Mouse (Mus musculus) large intestine, adult 2 months (tissue): ENCODE results near the gene Mab21l1. TPM values are rescaled to one million over a fixed set of nuclear protein-coding genes. Genes with fewer than 3 reads are reported as not detected.

Source experiments
- DNase-seq: peaks from one replicate; pipeline ENCODE4 v3.0.0-alpha.2; 2012; ENCODE audit warnings: low read depth, low spot score
- WGBS: fragments of 180-500 bp; shearing (Covaris S2); methylation state at CpG from one replicate; pipeline ENCODE4 v1.1.7; 2018; 5-methylcytosine and 5-hydroxymethylcytosine counted together
- polyA plus RNA-seq: library from polyadenylated mRNA; depleted of rRNA; stranded (reverse); fragments of >200 nt; gene quantifications from 2 replicates; pipeline ENCODE4 v1.2.3, GENCODE M21; 2012

Gene Mab21l1
- polyA plus RNA-seq, 1 experiment, result 0.14 TPM

DNA sequence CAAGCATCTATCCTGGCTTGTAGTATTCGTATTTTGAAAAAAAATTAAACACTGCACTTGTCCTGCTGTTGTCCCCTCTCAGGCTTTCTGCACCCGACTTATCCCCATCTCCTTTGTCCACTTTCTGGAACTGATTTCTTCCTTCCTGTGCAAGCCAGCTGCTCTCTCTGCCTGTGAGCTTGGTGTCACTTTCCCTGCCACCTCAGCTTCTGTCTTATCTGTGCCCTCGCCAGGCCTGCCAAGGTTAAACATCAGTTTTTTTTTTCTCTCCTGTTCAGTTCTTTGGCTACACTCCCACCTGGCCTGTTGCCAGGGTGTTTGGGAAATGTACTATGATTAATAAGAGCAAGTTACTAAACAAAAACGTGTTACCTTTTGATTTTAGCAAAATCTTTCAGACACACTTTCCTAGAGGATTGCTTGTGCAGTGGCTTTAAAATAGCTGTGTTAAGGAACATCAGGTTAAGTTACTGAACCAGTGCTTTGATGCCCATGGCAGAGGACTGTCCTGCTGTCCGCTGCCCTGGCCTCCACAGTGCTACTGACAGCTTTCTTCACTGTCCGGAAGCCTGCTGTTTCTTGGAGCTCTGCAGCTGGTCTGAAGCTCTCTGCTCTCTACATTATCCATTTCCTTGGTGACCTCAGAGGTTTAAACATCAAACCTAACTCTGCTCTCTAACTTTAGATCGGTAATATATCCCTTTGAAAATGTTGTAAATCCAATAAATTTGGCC lies 11.7 kb downstream of the Mab21l1 start:
- DNase-seq, result no peak
- WGBS, result 50% methylated on average over 7 of the region's 7 CpGs

GRCm38 (mm10) chr3:55794768-55795167 lies 12.5 kb downstream of the Mab21l1 start:
- WGBS, result 59% methylated on average over 2 of the region's 2 CpGs
- DNase-seq, result no peak

DNA sequence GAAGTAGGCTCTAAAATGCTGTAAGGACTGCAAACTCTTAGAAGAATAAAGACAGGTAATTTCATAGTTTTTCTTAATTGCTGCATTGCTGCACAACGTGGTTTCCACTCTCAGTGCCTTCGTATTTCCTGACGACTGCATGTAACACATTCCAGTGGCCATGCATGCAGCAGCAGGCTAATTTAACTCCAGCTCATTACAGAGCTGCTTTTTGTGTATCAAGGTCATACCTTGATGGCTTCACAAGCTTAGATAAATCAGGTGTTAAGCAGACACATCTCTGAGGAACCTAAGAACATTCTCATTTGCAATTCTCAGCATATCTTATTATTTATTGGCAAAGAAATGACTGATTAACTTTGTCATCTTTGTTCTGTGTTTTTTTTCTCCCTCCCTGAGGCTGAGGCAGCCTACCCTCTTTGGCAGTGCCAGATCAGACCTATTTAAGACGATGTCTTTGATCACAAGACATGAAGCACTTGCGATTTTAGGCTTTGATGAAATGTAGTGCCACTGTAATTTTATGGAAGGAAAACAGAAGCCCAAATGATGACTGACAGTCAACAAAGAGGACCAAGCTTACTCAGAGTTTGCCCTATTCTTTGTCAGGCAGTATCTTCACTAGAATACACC lies 32.8 kb downstream of the Mab21l1 start:
- DNase-seq, result no peak
- 82% methylated on average over 5 of the region's 5 CpGs for WGBS

GRCm38 (mm10) chr3:55816096-55816495 lies 33.8 kb downstream of the Mab21l1 start:
- 70% methylated on average over 5 of the region's 5 CpGs for WGBS

DNA sequence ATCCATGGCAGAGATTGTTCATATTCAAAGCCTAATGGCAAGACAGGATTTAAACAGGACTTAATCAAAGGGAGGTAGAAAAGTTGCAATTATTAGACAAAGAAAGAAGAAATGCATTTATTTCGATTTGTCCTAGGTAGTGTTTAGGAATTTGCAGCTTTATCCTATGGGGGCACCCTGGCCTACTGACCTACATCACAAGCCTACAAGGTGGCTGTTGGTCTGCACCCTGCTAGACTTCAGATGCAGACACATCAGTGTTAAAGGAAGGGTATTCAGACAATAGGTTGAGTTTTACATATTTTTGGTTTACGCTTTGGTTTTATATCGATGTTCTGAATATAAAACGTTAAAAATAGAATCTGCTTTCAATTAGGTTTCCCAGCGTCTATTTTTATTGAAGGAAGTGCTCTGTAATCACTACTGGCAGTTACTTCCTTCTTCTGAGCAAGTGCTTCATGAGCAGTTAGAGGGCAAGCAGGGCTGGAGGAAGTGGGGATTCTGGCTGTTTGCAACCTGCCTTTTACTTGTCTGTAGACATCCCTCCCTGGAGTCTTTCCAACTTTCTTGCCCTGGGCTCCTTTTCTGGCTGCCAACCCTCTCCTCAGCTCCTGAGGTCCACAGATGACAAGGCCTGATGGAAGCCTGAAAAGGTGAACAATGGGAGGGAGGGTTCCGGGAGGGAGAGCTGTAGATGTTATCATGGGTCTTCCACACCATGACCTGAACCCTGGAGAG lies 34.5 kb downstream of the Mab21l1 start:
- WGBS, result 38% methylated on average over 6 of the region's 6 CpGs
- DNase-seq, result no peak

More at GRCm38 (mm10) chr3:55816096-55816495, 33.8 kb downstream of the Mab21l1 start:
- DNase-seq, result no peak

DNA sequence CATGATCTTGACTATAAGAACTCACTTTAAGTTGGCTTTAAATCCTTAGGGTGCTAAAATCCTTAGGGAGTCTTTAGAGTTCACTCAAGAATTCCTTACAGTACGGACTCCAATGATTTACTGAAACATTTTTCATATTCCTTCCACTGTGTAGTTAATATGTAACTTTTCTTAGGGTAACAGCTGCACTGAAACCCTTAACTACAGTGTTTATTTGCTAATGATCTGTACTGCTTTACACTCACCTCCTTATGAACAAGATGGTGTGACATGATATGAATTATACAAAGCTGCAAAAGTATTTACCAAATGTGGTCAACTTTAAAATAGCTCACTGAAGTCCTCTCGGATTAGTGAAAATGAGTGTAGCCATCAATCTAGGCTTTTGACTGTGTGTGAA lies 35.8 kb downstream of the Mab21l1 start:
- 30% methylated on average over 2 of the region's 2 CpGs for WGBS
- no peak for DNase-seq

DNA sequence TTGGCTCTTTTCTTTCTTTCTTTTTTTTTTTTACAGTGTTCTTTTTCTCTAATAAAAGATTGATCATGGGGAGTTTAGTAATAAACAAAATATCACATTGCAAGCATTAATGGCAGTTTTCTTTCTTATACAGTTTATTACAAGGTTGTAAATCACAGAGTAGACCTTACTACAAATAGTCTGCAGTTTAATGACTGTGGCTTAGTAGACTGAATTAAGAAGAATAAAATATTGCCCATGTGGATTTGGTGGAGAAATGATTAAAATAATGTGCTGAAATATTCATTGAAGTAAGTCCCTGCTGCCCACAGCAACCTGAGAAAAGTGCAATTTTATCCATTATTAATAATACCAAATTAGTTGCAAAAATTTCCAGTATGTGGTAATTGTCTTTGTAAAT lies 37.3 kb downstream of the Mab21l1 start:
- no peak for DNase-seq

- WGBS, result 77% methylated on average over 3 of the region's 3 CpGs
- no peak for DNase-seq
Observed at GRCm38 (mm10) chr3:55824864-55825263, 42.6 kb downstream of the Mab21l1 start.

DNA sequence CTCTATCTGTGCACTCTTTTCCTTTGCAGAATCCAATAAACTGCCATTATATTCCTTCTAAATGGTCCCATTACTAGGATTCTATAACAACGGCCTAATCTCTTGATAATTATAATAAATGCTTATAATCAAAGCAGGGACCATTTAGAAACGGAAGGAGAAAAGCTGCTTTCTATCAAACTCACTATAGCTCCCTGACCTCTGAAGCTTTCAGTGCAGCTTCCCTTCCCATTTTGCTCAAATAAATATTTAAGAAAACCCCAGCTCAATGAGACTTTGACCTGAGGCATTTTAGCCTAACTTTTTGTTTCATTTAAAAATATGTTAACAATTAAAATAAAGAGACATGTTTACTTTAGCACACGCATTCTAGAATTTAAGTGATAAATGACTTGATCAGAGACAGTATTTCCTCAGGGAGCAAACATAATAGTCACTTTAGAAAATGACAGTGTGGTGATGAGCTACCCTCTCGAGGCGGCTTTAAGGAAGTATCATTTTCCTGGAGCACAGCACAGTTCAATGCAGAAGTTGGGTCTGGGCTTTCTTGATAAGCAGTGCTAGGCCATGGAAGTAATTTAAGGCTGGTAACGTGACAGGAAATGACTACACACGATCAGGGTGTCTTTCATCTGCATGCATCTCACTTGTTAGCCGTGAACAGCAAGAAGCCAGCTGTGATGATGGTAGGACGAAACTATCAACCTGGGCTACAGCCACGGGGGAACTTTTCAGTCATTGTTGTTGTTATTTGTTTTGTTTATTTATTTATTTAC lies 46.4 kb downstream of the Mab21l1 start:
- 65% methylated on average over 10 of the region's 10 CpGs for WGBS

GRCm38 (mm10) chr3:55830226-55830625 lies 47.9 kb downstream of the Mab21l1 start:
- 85% methylated on average over 5 of the region's 5 CpGs for WGBS
- DNase-seq, result no peak

More for the DNA sequence above, 46.4 kb downstream of the Mab21l1 start:
- no peak for DNase-seq
